Mouse (Mus musculus) E14TG2a.4 (cell line): ENCODE data around the gene Vps26a.

ENCODE experiments used
- CTCF ChIP-seq: conservative IDR thresholded peaks from 2 replicates; pipeline ENCODE4 v1.5.1; 2014; ENCODE audit warnings: low read length
- NANOG ChIP-seq: IDR thresholded peaks from 2 replicates; pipeline ENCODE4 v1.6.1; 2014; ENCODE audit warnings: borderline replicate concordance, low read length, mixed read lengths
- POU5F1 ChIP-seq: IDR thresholded peaks from 2 replicates; pipeline ENCODE4 v1.6.1; 2014; ENCODE audit warnings: low read length, borderline replicate concordance

DNA sequence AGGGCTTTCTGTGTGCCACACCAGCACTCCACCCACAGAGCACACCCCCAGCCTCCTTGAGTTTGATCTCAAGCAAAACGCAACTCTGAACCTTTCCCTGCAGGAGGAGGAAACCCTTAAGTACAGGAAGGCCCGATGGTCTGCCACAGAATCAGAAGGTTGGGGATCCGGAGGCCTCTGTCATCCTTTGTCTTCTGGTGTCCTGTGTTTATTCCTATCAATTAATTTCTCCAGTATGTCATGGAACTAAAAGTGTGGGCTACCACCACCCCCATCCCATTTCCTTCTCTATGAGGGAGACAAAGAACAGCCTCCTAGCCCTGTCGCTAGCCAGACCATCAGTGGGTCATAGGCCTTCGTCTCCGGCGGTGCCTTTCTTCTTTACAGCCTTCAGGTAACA is 47.9 kb upstream of the Vps26a start:
- TF ChIP-seq CTCF (no peak), NANOG (no peak), POU5F1 (no peak)
